Mouse (Mus musculus) embryonic facial prominence, embryonic 15.5 days (tissue): ENCODE results near the gene Krt35. TPM values are rescaled to one million over a fixed set of nuclear protein-coding genes. Genes with fewer than 3 reads are reported as not detected.

Experiments
- ATAC-seq: fragments of 200-750 bp; cut with Nextera tagmentation; 2 replicates; pipeline ENCODE4 v1.8.0; 2017; ENCODE audit warnings: low read depth, moderate TSS enrichment; ENCODE audit not compliant: insufficient number of reproducible peaks, low FRiP score, low TSS enrichment
- H3K27ac ChIP-seq: fragments of 300-500 bp; sonication (generic); replicated peaks from 2 replicates; pipeline ENCODE4 v1.5.1; 2015; ENCODE audit warnings: mild to moderate bottlenecking, inconsistent platforms
- H3K27me3 ChIP-seq: fragments of 300-500 bp; sonication (generic); 2 replicates; pipeline ENCODE4 v1.6.1; 2015; ENCODE audit warnings: inconsistent platforms
- H3K36me3 ChIP-seq: fragments of 300-500 bp; sonication (generic); 2 replicates; pipeline ENCODE4 v1.6.1; 2015; ENCODE audit warnings: mild to moderate bottlenecking, inconsistent platforms
- H3K4me1 ChIP-seq: fragments of 300-500 bp; sonication (generic); 2 replicates; pipeline ENCODE4 v1.6.1; 2015; ENCODE audit warnings: inconsistent platforms
- H3K4me2 ChIP-seq: fragments of 300-500 bp; sonication (generic); replicated peaks from 2 replicates; pipeline ENCODE4 v1.6.1; 2015; ENCODE audit warnings: mild to moderate bottlenecking, inconsistent platforms
- H3K4me3 ChIP-seq: fragments of 300-500 bp; sonication (generic); replicated peaks from 2 replicates; pipeline ENCODE4 v1.5.1; 2015; ENCODE audit warnings: mild to moderate bottlenecking, inconsistent platforms
- H3K9ac ChIP-seq: fragments of 300-500 bp; sonication (generic); 2 replicates; pipeline ENCODE4 v1.6.1; 2015; ENCODE audit warnings: inconsistent platforms
- H3K9me3 ChIP-seq: fragments of 300-500 bp; sonication (generic); replicated peaks from 2 replicates; pipeline ENCODE4 v1.6.1; 2016; ENCODE audit warnings: inconsistent platforms
- WGBS: fragments of 180-500 bp; shearing (Covaris S2); methylation state at CpG from one replicate; pipeline ENCODE4 v1.1.7; 2015; 5-methylcytosine and 5-hydroxymethylcytosine counted together
- polyA plus RNA-seq: library from polyadenylated mRNA; unstranded; fragments of >200 nt; fragmentation: Nextera tagmentation; extraction: Ambion mirVana; gene quantifications from 2 replicates; pipeline ENCODE4 v1.2.1, GENCODE M21; 2015

Krt35 gene
- 23.0 and 37.6 TPM in 2 replicates for polyA plus RNA-seq

DNA sequence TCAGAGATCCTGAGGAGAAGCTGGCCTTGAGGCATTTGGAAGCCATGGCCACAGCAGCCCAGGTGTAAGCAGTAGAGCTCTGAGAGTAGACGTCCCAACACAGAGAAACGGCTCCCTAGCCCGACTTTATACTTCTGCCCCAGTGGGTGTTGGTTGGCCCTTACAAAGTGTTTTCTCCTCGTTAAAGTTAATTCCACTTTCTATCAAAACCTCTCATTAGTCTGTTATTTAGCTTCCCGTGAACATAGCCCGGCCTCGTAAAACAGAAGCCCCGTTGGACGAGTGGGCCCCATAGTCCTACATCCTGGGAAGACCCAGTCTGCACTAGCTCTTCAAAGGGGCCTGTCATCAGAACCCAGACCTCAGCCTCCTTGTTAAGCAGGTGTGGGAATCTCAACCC, at the start of gene Krt35:
Gene Krt35 (minus strand): TSS at position 101 of the 400 bp plus-strand sequence.
- no peak within 1 kb of the TSS for H3K27ac ChIP-seq
- H3K4me2 ChIP-seq: no peak within 1 kb of the TSS
- H3K27me3 ChIP-seq: no peaks in the 10 kb centered on the region
- 78% methylated on average over 9 of the region's 9 CpGs for WGBS
- H3K4me1 ChIP-seq: no peaks in the 10 kb centered on the region
- H3K4me3 ChIP-seq: no peak within 1 kb of the TSS
- no peaks in the 10 kb centered on the region for H3K36me3 ChIP-seq
- no peaks in the 10 kb centered on the region for H3K9me3 ChIP-seq
- H3K9ac ChIP-seq: no peak within 1 kb of the TSS
- no peak for ATAC-seq

DNA sequence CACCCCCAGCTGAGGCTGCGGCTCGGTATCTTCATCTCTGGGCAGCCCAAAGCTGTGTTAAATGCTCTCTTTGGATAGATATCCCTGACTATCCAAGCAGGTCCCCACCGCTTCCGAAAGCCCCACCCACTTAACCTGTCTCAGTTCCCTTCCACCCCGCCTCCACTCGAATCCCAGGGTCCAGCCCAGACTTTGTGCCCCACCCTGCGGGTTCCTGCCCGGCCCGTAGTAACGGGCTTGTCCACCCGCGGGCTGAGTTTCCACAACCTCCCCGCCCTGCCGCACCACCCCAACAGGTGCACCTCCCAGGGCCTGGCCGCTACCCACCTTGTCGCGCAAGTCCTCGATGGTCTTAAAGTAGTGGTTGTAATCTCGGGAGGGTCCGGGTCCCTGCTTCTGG, 49.1 kb upstream of the Krt35 start:
- Histone ChIP-seq H3K4me2 (peak overlapping the region; percentile 48), H3K4me3 (peak overlapping the region; percentile 34), H3K9me3 (no peaks in the 10 kb centered on the region), H3K27me3 (peaks cover 33% of the 10 kb centered on the region), H3K36me3 (no peaks in the 10 kb centered on the region), H3K4me1 (peaks cover 13% of the 10 kb centered on the region; the same call in 1 of the 2 replicates), H3K27ac (0 out of 2 replicates have a peak overlapping the region, but pooled peaks have one; percentile 22), H3K9ac (no peak overlapping the region)
- WGBS: under 1% methylated on average over 20 of the region's 20 CpGs
- ATAC-seq: no peak

- no peak overlapping the region for H3K4me3 ChIP-seq
- no peak overlapping the region for H3K4me2 ChIP-seq
- no peak overlapping the region for H3K9ac ChIP-seq
- no peak for ATAC-seq
- no peaks in the 10 kb centered on the region for H3K9me3 ChIP-seq
- H3K27ac ChIP-seq: no peak overlapping the region
- whole genome bisulfite sequencing: 79% methylated on average over 21 of the region's 21 CpGs
- H3K36me3 ChIP-seq: no peaks in the 10 kb centered on the region
- H3K27me3 ChIP-seq: peaks cover 23% of the 10 kb centered on the region
- peaks cover 26% of the 10 kb centered on the region; the same call in 1 of the 2 replicates for H3K4me1 ChIP-seq
Measured at GRCm38 (mm10) chr11:100140966-100141365, 44.9 kb upstream of the Krt35 start.

GRCm38 (mm10) chr11:100139391-100139790, 43.4 kb upstream of the Krt35 start:
- H3K36me3 ChIP-seq: no peaks in the 10 kb centered on the region
- 57% methylated on average over 2 of the region's 2 CpGs for WGBS
- peaks cover 7% of the 10 kb centered on the region for H3K27me3 ChIP-seq
- no peak overlapping the region for H3K4me2 ChIP-seq
- no peak overlapping the region for H3K4me3 ChIP-seq
- H3K9me3 ChIP-seq: no peaks in the 10 kb centered on the region
- peaks cover 16% of the 10 kb centered on the region; the same call in 1 of the 2 replicates for H3K4me1 ChIP-seq
- no peak overlapping the region for H3K9ac ChIP-seq
- peak overlapping the region; percentile 44; the same call in 1 of the 2 replicates for H3K27ac ChIP-seq
- ATAC-seq: no peak

DNA sequence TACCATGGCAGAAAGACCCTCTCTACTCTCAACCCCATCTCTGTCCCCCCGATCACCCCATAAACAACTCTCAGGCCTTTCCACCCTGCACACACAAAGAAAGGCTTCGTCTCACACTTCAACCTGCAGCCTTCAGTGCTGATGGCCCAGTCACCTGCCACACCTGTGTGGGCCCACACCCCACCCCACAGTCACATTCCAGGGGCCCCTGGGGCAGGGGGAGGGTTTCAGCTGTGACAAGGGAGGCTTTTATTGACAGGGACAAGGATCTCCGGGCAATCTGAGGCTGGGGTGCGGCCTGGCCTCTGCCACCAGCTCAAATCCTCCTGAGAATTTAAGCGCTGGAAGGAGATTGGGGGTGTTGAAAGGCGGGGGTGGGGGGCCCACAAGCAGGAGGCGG, 42.8 kb upstream of the Krt35 start:
- H3K36me3 ChIP-seq: no peaks in the 10 kb centered on the region
- H3K4me1 ChIP-seq: peaks cover 16% of the 10 kb centered on the region; the same call in 1 of the 2 replicates
- no peak overlapping the region for H3K9ac ChIP-seq
- no peak overlapping the region for H3K4me2 ChIP-seq
- no peak for ATAC-seq
- H3K9me3 ChIP-seq: no peaks in the 10 kb centered on the region
- H3K27me3 ChIP-seq: peaks cover 1% of the 10 kb centered on the region; the same call in 1 of the 2 replicates
- H3K4me3 ChIP-seq: no peak overlapping the region
- H3K27ac ChIP-seq: peak overlapping the region; percentile 44; the same call in 1 of the 2 replicates
- WGBS: 39% methylated on average over 7 of the region's 7 CpGs

DNA sequence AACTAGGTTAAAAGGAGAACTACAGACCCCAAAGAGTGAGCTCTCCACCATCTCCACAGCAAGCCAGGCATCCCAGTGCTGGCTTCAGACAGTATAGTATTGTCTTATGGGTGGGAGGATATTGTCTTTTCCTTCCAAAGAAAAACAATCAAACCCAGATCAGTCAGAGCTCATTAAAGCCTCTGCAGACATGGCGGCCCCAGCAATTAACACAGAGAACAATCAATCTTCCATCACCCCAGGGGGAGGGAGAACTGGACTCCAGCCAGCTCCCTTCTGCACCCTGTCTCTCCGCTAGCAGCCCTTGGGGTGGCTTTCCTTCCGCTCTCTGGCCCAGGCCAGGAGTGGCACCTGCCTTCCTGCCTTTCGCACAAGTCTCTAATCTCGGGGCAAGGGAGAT, 41.7 kb upstream of the Krt35 start:
- Histone ChIP-seq H3K4me1 (peaks cover 16% of the 10 kb centered on the region; the same call in 1 of the 2 replicates), H3K9me3 (no peaks in the 10 kb centered on the region), H3K27ac (no peak overlapping the region), H3K27me3 (no peaks in the 10 kb centered on the region), H3K4me3 (no peak overlapping the region), H3K4me2 (no peak overlapping the region), H3K9ac (no peak overlapping the region), H3K36me3 (no peaks in the 10 kb centered on the region)
- 43% methylated on average over 5 of the region's 5 CpGs for WGBS
- ATAC-seq: no peak

- Histone ChIP-seq H3K27ac (peak overlapping the region; percentile 22), H3K9ac (no peak overlapping the region), H3K36me3 (no peaks in the 10 kb centered on the region), H3K27me3 (no peaks in the 10 kb centered on the region), H3K9me3 (no peaks in the 10 kb centered on the region), H3K4me2 (no peak overlapping the region), H3K4me1 (peaks cover 16% of the 10 kb centered on the region; the same call in 1 of the 2 replicates), H3K4me3 (no peak overlapping the region)
- ATAC-seq: no peak
- 41% methylated on average over 5 of the region's 5 CpGs for whole genome bisulfite sequencing
Measured at GRCm38 (mm10) chr11:100136559-100136958, 40.5 kb upstream of the Krt35 start.

- H3K4me2 ChIP-seq: peak within 1 kb of the TSS; percentile 21; the same call in 1 of the 2 replicates
- peak within 1 kb of the TSS; percentile 33 for H3K4me3 ChIP-seq
- H3K4me1 ChIP-seq: peaks cover 16% of the 10 kb centered on the region; the same call in 1 of the 2 replicates
- H3K27me3 ChIP-seq: no peaks in the 10 kb centered on the region
- H3K36me3 ChIP-seq: no peaks in the 10 kb centered on the region
- WGBS: 39% methylated on average over 7 of the region's 7 CpGs
- H3K27ac ChIP-seq: peak within 1 kb of the TSS; percentile 22
- ATAC-seq: no peak
- no peak within 1 kb of the TSS for H3K9ac ChIP-seq
- no peaks in the 10 kb centered on the region for H3K9me3 ChIP-seq
Measured at GRCm38 (mm10) chr11:100135731-100136130, 39.7 kb upstream of the Krt35 start, which contains the start of gene Krt15. Gene Krt15, minus strand, starts transcription at chr11:100135928.

GRCm38 (mm10) chr11:100124901-100125300, 28.9 kb upstream of the Krt35 start:
- Histone ChIP-seq H3K27ac (no peak overlapping the region), H3K9me3 (no peaks in the 10 kb centered on the region), H3K9ac (no peak overlapping the region), H3K36me3 (no peaks in the 10 kb centered on the region), H3K4me3 (no peak overlapping the region), H3K27me3 (no peaks in the 10 kb centered on the region), H3K4me1 (no peaks in the 10 kb centered on the region), H3K4me2 (no peak overlapping the region)
- WGBS: 64% methylated on average over 7 of the region's 7 CpGs
- ATAC-seq: no peak

GRCm38 (mm10) chr11:100121466-100121865, 25.4 kb upstream of the Krt35 start, which contains the start of gene Krt13:
Gene Krt13, minus strand, starts transcription at chr11:100121566.
- Histone ChIP-seq H3K36me3 (no peaks in the 10 kb centered on the region), H3K4me1 (no peaks in the 10 kb centered on the region), H3K9ac (no peak within 1 kb of the TSS), H3K27me3 (no peaks in the 10 kb centered on the region), H3K4me2 (no peak within 1 kb of the TSS), H3K27ac (no peak within 1 kb of the TSS), H3K9me3 (no peaks in the 10 kb centered on the region), H3K4me3 (no peak within 1 kb of the TSS)
- ATAC-seq: no peak
- WGBS: 78% methylated on average over 3 of the region's 3 CpGs

DNA sequence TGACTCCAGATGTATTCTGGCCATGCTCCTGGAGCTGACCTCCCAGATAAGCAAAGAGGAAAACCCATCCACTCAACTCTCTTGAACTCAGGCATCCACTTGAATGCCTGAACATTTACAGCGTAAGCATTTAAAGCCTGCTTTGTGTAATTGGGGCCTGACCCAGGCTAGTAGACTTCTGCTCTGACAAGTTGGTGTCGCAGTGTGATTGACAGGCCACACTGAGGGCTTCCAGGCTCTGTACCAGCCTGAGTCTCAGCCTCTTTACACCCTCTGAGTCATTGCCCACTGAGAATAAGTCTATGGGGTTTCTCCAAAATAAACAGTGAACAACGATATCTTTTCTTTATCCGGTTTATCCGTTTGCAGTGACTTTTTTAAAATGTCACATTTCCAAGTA, 24.3 kb upstream of the Krt35 start:
- Histone ChIP-seq H3K4me3 (no peak overlapping the region), H3K4me2 (no peak overlapping the region), H3K27me3 (no peaks in the 10 kb centered on the region), H3K27ac (no peak overlapping the region), H3K9ac (no peak overlapping the region), H3K4me1 (no peaks in the 10 kb centered on the region), H3K9me3 (no peaks in the 10 kb centered on the region), H3K36me3 (no peaks in the 10 kb centered on the region)
- no peak for ATAC-seq
- WGBS: 86% methylated on average over 5 of the region's 5 CpGs

DNA sequence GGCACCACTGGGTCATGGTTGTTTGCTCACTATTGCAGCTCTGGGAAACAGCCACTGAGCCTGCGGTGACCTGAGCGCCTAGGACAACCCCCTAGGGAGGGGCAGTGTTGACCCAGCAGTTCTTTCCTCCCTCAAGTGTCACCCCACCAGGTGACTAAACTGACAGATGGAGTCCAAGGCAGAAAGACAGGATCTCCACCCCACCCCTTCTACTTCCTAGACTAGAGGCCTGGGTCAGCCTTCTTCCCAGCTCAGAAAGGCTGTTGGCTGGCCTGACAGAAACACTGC, 17.6 kb upstream of the Krt35 start:
- no peak overlapping the region for H3K27ac ChIP-seq
- WGBS: 71% methylated on average over 2 of the region's 2 CpGs
- no peaks in the 10 kb centered on the region for H3K27me3 ChIP-seq
- H3K9me3 ChIP-seq: no peaks in the 10 kb centered on the region
- no peak for ATAC-seq
- no peak overlapping the region for H3K4me2 ChIP-seq
- no peak overlapping the region for H3K4me3 ChIP-seq
- no peaks in the 10 kb centered on the region for H3K36me3 ChIP-seq
- no peak overlapping the region for H3K9ac ChIP-seq
- no peaks in the 10 kb centered on the region for H3K4me1 ChIP-seq
